Mouse (Mus musculus): Measurements from ENCODE around the gene Nop16. TPM values are rescaled to one million over a fixed set of nuclear protein-coding genes. Genes with fewer than 3 reads are reported as not detected.

Nop16 gene
- polyA plus RNA-seq, 1 experiment from 2014 or later: 74.9 TPM

- no peaks in the 10 kb centered on the region for H3K9me3 ChIP-seq (replicated peaks)
- H3K4me2 ChIP-seq: no peak overlapping the region
- ATAC-seq (ENCODE audit: low read depth) (no peak), DNase-seq (no peak)
- WGBS (ENCODE audit: insufficient replicate concordance): 82% methylated on average over 11 of the region's 11 CpGs
- H3K36me3 ChIP-seq: peaks cover 56% of the 10 kb centered on the region
- H3K27ac ChIP-seq: no peak overlapping the region
- no peak overlapping the region for H3K4me3 ChIP-seq (replicated peaks)
- peaks cover 33% of the 10 kb centered on the region for H3K4me1 ChIP-seq (replicated peaks)
- no peaks in the 10 kb centered on the region for H3K27me3 ChIP-seq
- no peak overlapping the region for H3K9ac ChIP-seq
Observed at GRCm38 (mm10) chr13:54593617-54594016, 3.7 kb upstream of the Nop16 start.

- Histone ChIP-seq H3K9me3 (replicated peaks) (no peaks in the 10 kb centered on the region), H3K36me3 (peaks cover 56% of the 10 kb centered on the region), H3K4me2 (peak overlapping the region; percentile 75), H3K27me3 (no peaks in the 10 kb centered on the region), H3K4me3 (replicated peaks) (peak overlapping the region; percentile 92), H3K9ac (peak overlapping the region; percentile 93; the same call in 1 of the 2 replicates), H3K27ac (peak overlapping the region; percentile 82; the same call in 1 of the 2 replicates), H3K4me1 (replicated peaks) (peaks cover 39% of the 10 kb centered on the region)
- no peak for DNase-seq
- WGBS (ENCODE audit: insufficient replicate concordance): 77% methylated on average over 8 of the region's 8 CpGs
- ATAC-seq (ENCODE audit: low read depth): no peak
Observed at GRCm38 (mm10) chr13:54591776-54592356, 2.0 kb upstream of the Nop16 start.

- H3K4me3 ChIP-seq (replicated peaks): peak overlapping the region; percentile 92
- H3K9ac ChIP-seq: peak overlapping the region; percentile 93
- H3K27me3 ChIP-seq: no peaks in the 10 kb centered on the region
- ATAC-seq (ENCODE audit: low read depth): peak; percentile 35
- H3K4me1 ChIP-seq (replicated peaks): peaks cover 33% of the 10 kb centered on the region
- H3K36me3 ChIP-seq: peaks cover 53% of the 10 kb centered on the region
- WGBS (ENCODE audit: insufficient replicate concordance): under 1% methylated on average over 24 of the region's 24 CpGs
- H3K9me3 ChIP-seq (replicated peaks): no peaks in the 10 kb centered on the region
- 0 out of 2 replicates have a peak overlapping the region, but pooled peaks have one; percentile 6 for H3K27ac ChIP-seq
- H3K4me2 ChIP-seq: peak overlapping the region; percentile 74
- DNase-seq: peak; percentile 37
Observed at GRCm38 (mm10) chr13:54589414-54589995, 385 bp downstream of the Nop16 start.

GRCm38 (mm10) chr13:54585831-54586230 lies 4.1 kb downstream of the Nop16 start:
- WGBS (ENCODE audit: insufficient replicate concordance): 83% methylated on average over 11 of the region's 11 CpGs
- H3K36me3 ChIP-seq: peaks cover 70% of the 10 kb centered on the region

GRCm38 (mm10) chr13:54582860-54583259 lies 7.0 kb downstream of the Nop16 start:
- H3K4me1 ChIP-seq (replicated peaks): peaks cover 9% of the 10 kb centered on the region
- ATAC-seq (ENCODE audit: low read depth) (no peak), DNase-seq (no peak)
- 74% methylated on average over 5 of the region's 5 CpGs for WGBS (ENCODE audit: insufficient replicate concordance)
- H3K27me3 ChIP-seq: no peaks in the 10 kb centered on the region
- no peak overlapping the region for H3K4me2 ChIP-seq
- H3K36me3 ChIP-seq: peaks cover 76% of the 10 kb centered on the region
- H3K27ac ChIP-seq: no peak overlapping the region
- H3K9me3 ChIP-seq (replicated peaks): no peaks in the 10 kb centered on the region
- H3K4me3 ChIP-seq (replicated peaks): no peak overlapping the region
- no peak overlapping the region for H3K9ac ChIP-seq

More at GRCm38 (mm10) chr13:54585831-54586230, 4.1 kb downstream of the Nop16 start:
- no peak overlapping the region for H3K9ac ChIP-seq
- ATAC-seq (ENCODE audit: low read depth) (no peak), DNase-seq (no peak)
- no peak overlapping the region for H3K4me2 ChIP-seq
- H3K27me3 ChIP-seq: no peaks in the 10 kb centered on the region
- no peaks in the 10 kb centered on the region for H3K9me3 ChIP-seq (replicated peaks)
- no peak overlapping the region for H3K27ac ChIP-seq
- H3K4me3 ChIP-seq (replicated peaks): no peak overlapping the region
- peaks cover 14% of the 10 kb centered on the region for H3K4me1 ChIP-seq (replicated peaks)

- 73% methylated on average over 10 of the region's 10 CpGs for WGBS (ENCODE audit: insufficient replicate concordance)
- peaks cover 71% of the 10 kb centered on the region for H3K36me3 ChIP-seq
- no peak for DNase-seq
Observed at GRCm38 (mm10) chr13:54582126-54582525, 7.8 kb downstream of the Nop16 start.

GRCm38 (mm10) chr13:54581385-54581784 lies 8.5 kb downstream of the Nop16 start:
- ATAC-seq (ENCODE audit: low read depth): no peak
- Histone ChIP-seq H3K9ac (no peak overlapping the region), H3K4me2 (no peak overlapping the region), H3K27ac (no peak overlapping the region), H3K4me3 (replicated peaks) (no peak overlapping the region), H3K9me3 (replicated peaks) (no peaks in the 10 kb centered on the region), H3K27me3 (no peaks in the 10 kb centered on the region), H3K36me3 (peaks cover 67% of the 10 kb centered on the region), H3K4me1 (replicated peaks) (peaks cover 16% of the 10 kb centered on the region)
- DNase-seq: no peak
- WGBS (ENCODE audit: insufficient replicate concordance): 66% methylated on average over 2 of the region's 2 CpGs

More at GRCm38 (mm10) chr13:54582126-54582525, 7.8 kb downstream of the Nop16 start:
- ATAC-seq (ENCODE audit: low read depth): no peak
- H3K4me1 ChIP-seq (replicated peaks): peaks cover 10% of the 10 kb centered on the region
- H3K9me3 ChIP-seq (replicated peaks): no peaks in the 10 kb centered on the region
- H3K9ac ChIP-seq: no peak overlapping the region
- H3K4me3 ChIP-seq (replicated peaks): no peak overlapping the region
- no peaks in the 10 kb centered on the region for H3K27me3 ChIP-seq
- no peak overlapping the region for H3K4me2 ChIP-seq
- no peak overlapping the region for H3K27ac ChIP-seq

GRCm38 (mm10) chr13:54577652-54578507 lies 12.0 kb downstream of the Nop16 start:
- 63% methylated on average over 21 of the region's 21 CpGs for WGBS (ENCODE audit: insufficient replicate concordance)
- Histone ChIP-seq H3K4me1 (replicated peaks) (peaks cover 43% of the 10 kb centered on the region), H3K4me2 (no peak overlapping the region), H3K27ac (no peak overlapping the region), H3K9ac (no peak overlapping the region), H3K27me3 (no peaks in the 10 kb centered on the region), H3K9me3 (replicated peaks) (no peaks in the 10 kb centered on the region), H3K36me3 (peaks cover 32% of the 10 kb centered on the region), H3K4me3 (replicated peaks) (no peak overlapping the region)
- no peak for ATAC-seq (ENCODE audit: low read depth)
- DNase-seq: no peak

- no peaks in the 10 kb centered on the region for H3K9me3 ChIP-seq (replicated peaks)
- no peak for DNase-seq
- peak overlapping the region; percentile 75 for H3K9ac ChIP-seq
- H3K27ac ChIP-seq: peak overlapping the region; percentile 31
- no peak for ATAC-seq (ENCODE audit: low read depth)
- peaks cover 13% of the 10 kb centered on the region for H3K36me3 ChIP-seq
- H3K27me3 ChIP-seq: no peaks in the 10 kb centered on the region
- 5% methylated on average over 19 of the region's 19 CpGs for WGBS (ENCODE audit: insufficient replicate concordance)
- peak overlapping the region; percentile 83 for H3K4me2 ChIP-seq
- H3K4me1 ChIP-seq (replicated peaks): peaks cover 43% of the 10 kb centered on the region
- H3K4me3 ChIP-seq (replicated peaks): peak overlapping the region; percentile 71
Observed at GRCm38 (mm10) chr13:54575489-54575888, 14.4 kb downstream of the Nop16 start.

- H3K27me3 ChIP-seq: no peaks in the 10 kb centered on the region
- peaks cover 13% of the 10 kb centered on the region for H3K36me3 ChIP-seq
- H3K4me1 ChIP-seq (replicated peaks): peaks cover 43% of the 10 kb centered on the region
- ATAC-seq (ENCODE audit: low read depth) (peak; percentile 79), DNase-seq (peak; percentile 50)
- H3K9me3 ChIP-seq (replicated peaks): no peaks in the 10 kb centered on the region
- H3K4me3 ChIP-seq (replicated peaks): peak within 1 kb of the TSS; percentile 71
- peak within 1 kb of the TSS; percentile 31 for H3K27ac ChIP-seq
- WGBS (ENCODE audit: insufficient replicate concordance): under 1% methylated on average over 55 of the region's 55 CpGs
- H3K4me2 ChIP-seq: peak within 1 kb of the TSS; percentile 83
- peak within 1 kb of the TSS; percentile 75 for H3K9ac ChIP-seq
Observed at GRCm38 (mm10) chr13:54574854-54575481, 14.9 kb downstream of the Nop16 start, which contains the start of gene Arl10. TSS of gene Arl10 (plus strand) at chr13:54575015.

GRCm38 (mm10) chr13:54572621-54573020 lies 17.3 kb downstream of the Nop16 start:
- DNase-seq (no peak), ATAC-seq (ENCODE audit: low read depth) (no peak)
- Histone ChIP-seq H3K27me3 (no peaks in the 10 kb centered on the region), H3K4me1 (replicated peaks) (peaks cover 44% of the 10 kb centered on the region), H3K4me2 (no peak overlapping the region), H3K36me3 (0 out of 2 replicates have a peak, but pooled peaks cover 3% of the 10 kb centered on the region), H3K9me3 (replicated peaks) (no peaks in the 10 kb centered on the region), H3K27ac (no peak overlapping the region), H3K4me3 (replicated peaks) (no peak overlapping the region), H3K9ac (no peak overlapping the region)
- 72% methylated on average over 4 of the region's 4 CpGs for WGBS (ENCODE audit: insufficient replicate concordance)

Data from liver, embryonic 13.5 days (tissue).